Mouse (Mus musculus) heart, adult 11 months (tissue): ENCODE measurements around the gene 2810021J22Rik.
"Not testable (repeated sequence)": the region's sequence is repeated elsewhere in the genome, so short reads cannot be mapped to it uniquely, and the experiment has no call there.

Experiments used
- DNase-seq: peaks from one replicate; pipeline ENCODE4 v3.0.0; 2022

2810021J22Rik gene

GRCm38 (mm10) chr11:58867039-58867953, at the start of gene 2810021J22Rik:
Gene 2810021J22Rik, plus strand, starts transcription at chr11:58867216.
- DNase-seq = peak; percentile 96

- not testable (repeated sequence) for DNase-seq
Observed at GRCm38 (mm10) chr11:58828937-58829336, 38.1 kb upstream of the 2810021J22Rik start, which contains the start of gene Olfr312. Gene Olfr312, plus strand, starts transcription at chr11:58829237.

GRCm38 (mm10) chr11:58829764-58830163, 37.3 kb upstream of the 2810021J22Rik start:
- DNase-seq = peak; percentile 66

DNA sequence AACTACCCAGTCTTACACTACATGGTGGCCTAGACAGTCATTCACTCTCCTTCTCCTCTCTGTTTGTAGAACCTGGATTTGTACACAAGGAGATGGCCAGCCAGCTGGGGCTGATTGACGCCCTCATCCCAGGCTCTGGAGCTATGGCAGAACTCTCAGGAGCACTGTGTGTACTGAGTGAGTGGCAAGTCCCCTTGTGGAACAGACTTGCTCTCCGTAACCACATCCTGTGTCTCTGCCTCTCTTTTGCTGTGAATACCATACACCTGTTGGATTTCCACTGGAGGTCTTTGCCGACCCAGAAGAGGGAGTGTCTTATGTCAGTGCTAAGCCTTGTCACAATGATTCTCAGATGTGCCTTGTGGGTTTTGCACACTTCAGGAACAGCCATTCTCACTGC, 34.5 kb upstream of the 2810021J22Rik start:
- DNase-seq = peak; percentile 55

- DNase-seq = not testable (repeated sequence)
Observed at GRCm38 (mm10) chr11:58838951-58839350, 28.1 kb upstream of the 2810021J22Rik start, which contains the start of gene Olfr311. Gene Olfr311, plus strand, starts transcription at chr11:58839251.

DNA sequence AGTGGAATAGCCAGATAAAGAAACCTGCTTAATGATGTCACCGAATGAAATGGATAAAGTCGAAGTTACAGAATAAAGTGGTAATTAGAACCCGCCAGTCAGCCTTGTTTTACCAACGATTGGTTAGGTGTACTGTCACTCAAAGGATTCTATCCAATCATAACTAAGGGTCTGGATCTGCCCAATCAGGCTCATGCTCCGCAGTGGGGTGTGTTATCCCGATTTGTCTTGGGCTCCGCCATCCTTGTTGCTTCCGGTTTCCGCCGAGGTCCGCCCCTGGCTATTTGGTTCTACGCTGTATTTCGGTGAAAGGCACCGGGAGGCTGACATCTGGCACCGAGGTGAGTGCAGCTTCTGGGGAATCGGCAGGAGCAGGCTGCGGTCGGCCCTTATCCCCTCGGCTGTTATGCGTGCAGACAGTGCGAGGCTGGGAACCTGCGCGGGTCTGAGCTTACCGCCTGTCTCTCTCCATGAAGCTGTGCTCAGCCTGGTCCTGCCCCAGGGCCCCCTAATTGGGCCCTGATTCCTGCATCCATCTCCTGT, 20.0 kb upstream of the 2810021J22Rik start, which contains the start of gene Gm12258:
TSS of gene Gm12258 (plus strand) at position 240 of the 543 bp plus-strand sequence.
- DNase-seq = peak; percentile 99

DNA sequence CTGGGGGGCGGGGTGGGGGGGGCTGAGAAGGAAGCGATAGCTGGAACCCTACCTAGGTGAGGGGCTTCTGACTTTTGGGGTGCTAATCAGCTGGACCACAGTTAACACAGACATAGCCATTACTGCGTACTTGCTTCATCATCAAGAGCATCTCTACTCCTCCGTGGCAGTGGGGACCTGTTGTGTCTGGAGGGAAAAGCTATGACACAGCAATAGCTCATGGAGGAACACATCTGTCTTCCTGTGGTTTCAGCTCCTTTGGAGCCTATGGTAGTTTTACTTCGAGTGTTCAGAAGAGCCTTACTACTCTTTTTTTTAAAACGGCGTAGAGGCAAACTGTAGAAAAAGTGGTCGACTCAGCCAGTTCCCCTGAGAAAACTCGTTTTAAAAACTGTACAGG, 19.4 kb upstream of the 2810021J22Rik start:
- no peak for DNase-seq

DNA sequence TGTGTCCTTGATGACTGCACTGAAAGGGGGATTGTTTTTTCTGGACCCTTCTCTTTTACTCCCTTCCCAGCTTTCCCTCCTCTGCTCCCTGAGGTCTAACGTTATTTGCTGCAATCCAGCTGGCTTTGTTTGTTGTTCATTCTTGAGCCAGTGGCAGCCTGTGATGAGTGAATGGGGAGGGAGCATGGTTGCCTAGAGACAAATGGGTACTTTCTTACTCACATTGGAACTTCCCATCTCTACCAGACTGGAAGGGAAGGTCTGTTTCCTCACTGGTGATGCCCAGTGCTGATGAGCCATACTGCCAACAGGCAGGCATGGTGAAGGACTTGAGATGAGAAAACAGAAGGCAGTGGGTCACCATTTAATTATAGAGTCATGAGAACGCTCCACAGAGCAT, 17.3 kb upstream of the 2810021J22Rik start:
- no peak for DNase-seq

DNA sequence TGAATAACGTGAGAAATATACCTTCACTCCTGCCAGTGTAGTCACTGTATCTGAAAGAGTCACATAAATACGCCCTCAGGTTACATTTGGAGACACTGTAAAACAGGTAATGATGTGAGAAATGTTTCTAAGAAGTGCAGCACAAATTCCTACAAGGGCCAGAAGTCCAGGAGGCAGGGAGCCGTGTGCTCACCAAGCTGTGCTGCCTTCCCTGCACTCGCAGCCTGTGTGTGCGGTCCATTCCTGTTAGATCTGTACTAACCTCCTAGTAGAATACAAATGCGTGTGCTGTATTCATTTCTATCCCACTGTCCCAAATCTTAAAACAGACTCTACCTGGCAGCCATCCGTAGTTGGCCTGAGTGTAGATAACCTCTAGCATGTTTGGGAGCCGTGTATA, 6.3 kb upstream of the 2810021J22Rik start:
- no peak for DNase-seq

DNA sequence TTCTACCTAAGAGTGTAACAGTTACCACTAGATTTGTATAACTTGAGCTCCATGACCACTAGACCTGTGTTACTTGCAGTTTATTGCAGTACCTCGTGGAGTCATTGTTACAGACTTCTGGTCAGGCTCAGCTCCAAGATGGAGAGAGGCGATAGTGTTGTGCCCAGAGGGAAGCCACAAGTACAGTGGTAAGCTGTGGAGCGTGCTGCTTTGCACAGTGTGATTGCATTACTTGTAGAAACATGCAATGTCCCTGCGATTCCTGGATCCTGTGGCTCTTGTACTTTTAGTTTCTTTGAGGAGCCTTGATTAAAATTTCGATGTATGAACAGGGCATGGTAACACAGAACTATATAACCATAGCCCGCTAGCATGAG, 926 bp downstream of the 2810021J22Rik start:
- peak; percentile 82 for DNase-seq

- peak; percentile 85 for DNase-seq
Observed at GRCm38 (mm10) chr11:58870961-58871360, 3.9 kb downstream of the 2810021J22Rik start.

DNA sequence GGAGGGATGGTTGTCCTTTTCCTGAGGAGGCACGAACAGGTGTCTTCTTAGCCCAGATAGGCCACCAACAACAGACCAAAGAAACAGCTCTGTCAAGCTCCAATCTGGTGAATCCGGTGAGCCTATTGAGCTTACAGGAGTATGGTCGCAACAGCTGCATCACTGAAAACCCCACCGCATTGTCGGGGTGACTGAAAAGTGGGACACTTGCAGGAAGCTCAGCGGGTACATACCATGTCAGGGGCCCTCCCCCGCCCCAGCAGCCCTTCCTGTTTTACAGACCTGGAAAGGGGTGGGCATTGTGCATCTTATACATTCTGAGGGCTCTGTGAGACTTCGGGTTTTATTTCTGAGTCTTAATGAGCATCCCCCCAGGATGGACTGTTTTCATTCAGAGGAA, 16.7 kb downstream of the 2810021J22Rik start:
- DNase-seq = no peak

GRCm38 (mm10) chr11:58890511-58890910, 23.5 kb downstream of the 2810021J22Rik start:
- peak; percentile 64 for DNase-seq

DNA sequence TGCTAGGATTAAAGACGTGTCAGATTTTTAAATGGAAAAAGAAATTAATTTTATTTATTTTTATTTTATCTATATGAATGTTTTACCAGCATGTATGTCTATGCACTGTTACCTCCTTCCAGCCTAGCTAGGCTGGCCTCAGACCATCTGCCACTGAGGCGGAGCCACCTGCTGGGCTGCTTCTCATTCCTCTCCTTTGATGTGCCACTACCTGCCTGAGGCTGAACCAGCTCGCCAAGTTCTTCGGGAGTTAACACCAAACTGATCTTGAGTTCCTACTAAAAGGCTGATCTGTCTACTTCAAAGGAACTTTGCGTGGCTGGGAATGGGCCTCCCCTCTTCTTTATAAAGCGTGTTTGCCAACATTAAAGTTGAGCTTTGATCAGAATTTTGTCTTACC, 27.4 kb downstream of the 2810021J22Rik start:
- DNase-seq = peak; percentile 78

GRCm38 (mm10) chr11:58897485-58897884, 30.5 kb downstream of the 2810021J22Rik start:
- DNase-seq = peak; percentile 31

DNA sequence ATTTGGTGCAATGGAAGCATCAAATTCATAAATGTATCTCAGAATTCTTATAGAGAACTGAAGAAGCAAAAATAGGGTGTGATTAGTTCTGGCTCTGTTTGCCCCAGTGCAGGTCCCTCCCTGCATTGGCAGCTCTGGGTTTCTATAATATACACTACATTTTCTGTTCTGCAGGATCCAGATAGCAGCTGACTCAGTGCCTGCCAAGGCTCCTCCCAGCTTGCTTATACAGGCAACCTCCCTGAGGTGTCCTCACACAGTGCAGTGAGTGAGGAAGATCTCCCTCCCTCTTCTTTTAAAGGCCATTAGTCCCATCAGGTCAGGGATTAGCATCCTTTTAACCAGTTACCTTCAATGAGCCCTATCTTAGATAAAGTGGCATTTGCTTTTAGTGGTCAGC, 34.1 kb downstream of the 2810021J22Rik start:
- no peak for DNase-seq

DNA sequence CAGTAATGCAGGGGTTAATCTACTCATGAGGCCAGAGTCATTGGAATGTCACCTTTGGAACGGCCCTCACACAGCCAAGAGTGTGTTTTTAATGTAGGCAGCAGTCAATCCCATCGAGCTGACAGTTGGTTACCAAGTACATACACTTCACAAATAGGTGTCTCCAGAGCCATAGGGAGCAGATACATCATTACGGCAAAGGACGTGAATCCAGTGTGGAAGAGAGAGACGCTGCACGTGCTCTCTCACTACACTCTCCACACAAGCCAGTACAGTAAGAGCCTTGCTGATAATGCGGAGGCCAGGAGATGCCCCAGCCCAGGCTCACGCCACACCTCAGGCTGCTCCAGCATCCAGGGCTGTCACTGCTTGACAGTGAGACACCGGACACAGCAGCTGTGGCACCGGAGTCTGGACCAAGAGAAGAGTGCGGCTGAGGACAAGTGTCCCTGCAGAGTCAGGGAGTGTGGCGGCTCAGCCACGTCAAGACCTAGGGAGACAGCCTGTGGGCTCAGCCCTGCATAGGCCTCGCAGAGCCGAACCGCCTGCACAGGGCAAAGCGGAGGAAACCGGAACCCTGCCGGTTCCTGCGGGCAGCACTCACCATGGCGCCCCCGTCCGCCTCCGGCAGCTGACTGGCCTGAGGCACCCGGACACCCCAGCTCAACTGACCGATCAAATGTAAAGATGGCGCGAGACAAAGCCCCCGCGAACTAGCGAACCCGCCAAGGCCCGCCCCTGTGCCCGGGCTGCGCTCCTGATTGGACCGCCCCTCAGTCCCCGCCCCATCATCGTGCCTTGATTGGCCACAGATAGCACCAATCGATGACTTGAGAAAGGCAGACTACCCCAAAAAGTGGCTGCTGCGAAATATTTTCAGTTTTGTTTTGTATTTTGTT, 36.7 kb downstream of the 2810021J22Rik start, which contains the start of gene Zfp39:
TSS of gene Zfp39 (minus strand) at position 715 of the 899 bp plus-strand sequence.
- DNase-seq = peak; percentile 100

DNA sequence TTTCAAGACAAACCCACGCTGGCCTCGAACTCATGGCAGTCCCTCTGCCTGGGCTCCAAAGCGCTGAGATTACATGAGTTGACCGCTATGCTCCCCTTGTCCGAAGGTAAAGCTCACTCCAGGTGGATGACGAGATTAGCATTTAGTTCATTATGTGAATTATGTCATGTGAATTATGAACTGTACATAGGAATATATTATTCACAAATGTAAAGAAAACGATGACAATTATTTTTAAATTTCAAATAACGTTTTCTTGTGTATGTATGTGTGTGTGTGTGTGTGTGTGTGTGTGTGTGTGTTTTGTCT, 37.3 kb downstream of the 2810021J22Rik start:
- no peak for DNase-seq

GRCm38 (mm10) chr11:58904838-58905237, 37.8 kb downstream of the 2810021J22Rik start:
- peak; percentile 95 for DNase-seq

GRCm38 (mm10) chr11:58913776-58914175, 46.8 kb downstream of the 2810021J22Rik start:
- no peak for DNase-seq

GRCm38 (mm10) chr11:58914461-58915028, 47.5 kb downstream of the 2810021J22Rik start:
- DNase-seq = no peak
